In genomic region chr2:32587731-32588321, GRCm38 (mm10) we compare ENCODE assay signal across 8 mouse cellular contexts. TPM values are rescaled to one million over a fixed set of nuclear protein-coding genes. Genes with fewer than 3 reads are reported as not detected.
DNase-seq lines count a peak whose midpoint lies in the region; ATAC-seq and TF ChIP-seq lines count a peak whose summit lies in the region.

No protein-coding gene starts in this region.

- peak overlapping the region; percentile 92 for H3K27ac ChIP-seq in layer of hippocampus, adult 2 months
- H3K27ac ChIP-seq in forebrain, embryonic 10.5 days, result peak overlapping the region; percentile 83
- H3K27ac ChIP-seq in liver, embryonic 12.5 days, result peak overlapping the region; percentile 47; the same call in 1 of the 2 replicates

- ATAC-seq in liver, embryonic 12.5 days, result no peak; the same call in 1 of the 2 replicates
- no peak for ATAC-seq in erythroid progenitor cell, adult 5-6 weeks (replicated peaks; ENCODE audit: low FRiP score, poor library complexity, severe bottlenecking)

- intact Hi-C loops in left cerebral cortex, postnatal 4 days (cut with DNase I), result no loop called here

- peaks cover 31% of the 10 kb centered on the region for H3K27me3 ChIP-seq in forebrain, embryonic 10.5 days (ENCODE audit: poor library complexity, severe bottlenecking)
- 0 out of 2 replicates have a peak, but pooled peaks cover 6% of the 10 kb centered on the region for H3K27me3 ChIP-seq in liver, embryonic 12.5 days (replicated peaks)

- H3K36me3 ChIP-seq in forebrain, embryonic 10.5 days (replicated peaks), result no peaks in the 10 kb centered on the region
- H3K36me3 ChIP-seq in liver, embryonic 12.5 days, result peaks cover 12% of the 10 kb centered on the region

- no peak for DNase-seq in layer of hippocampus, adult 2 months (ENCODE audit: low spot score in 2 of 2)
- no peak for DNase-seq in layer of hippocampus, postnatal 10 days (ENCODE audit: low spot score in 2 of 2)
- no peak for DNase-seq in forebrain, embryonic 10.5 days (ENCODE audit: extremely low spot score, low spot score)
- peak; percentile 64 for DNase-seq in heart, postnatal 4 days
- peak; percentile 85 to 90 for DNase-seq in natural killer cell, adult 2 months (ENCODE audit: low spot score in 2 of 2)
- DNase-seq in left cerebral cortex, postnatal 4 days, result no peak

- peaks cover 50% of the 10 kb centered on the region for H3K4me1 ChIP-seq in forebrain, embryonic 10.5 days
- peaks cover 52% of the 10 kb centered on the region for H3K4me1 ChIP-seq in liver, embryonic 12.5 days

- peak overlapping the region; percentile 77 for H3K4me3 ChIP-seq in layer of hippocampus, adult 2 months
- peak overlapping the region; percentile 62 for H3K4me3 ChIP-seq in forebrain, embryonic 10.5 days
- H3K4me3 ChIP-seq in liver, embryonic 12.5 days, result peak overlapping the region; percentile 69

- H3K9ac ChIP-seq in liver, embryonic 12.5 days, result peak overlapping the region; percentile 76

- no peak for TF ChIP-seq CTCF in layer of hippocampus, adult 2 months (conservative IDR thresholded peaks at IDR 0.05)

- WGBS in forebrain, embryonic 10.5 days, result 55% methylated on average over 9 of the region's 9 CpGs
- 3% methylated on average over 9 of the region's 9 CpGs for WGBS in liver, embryonic 12.5 days (ENCODE audit: insufficient replicate concordance)

- peak overlapping the region; percentile 94 for H3K4me2 ChIP-seq in liver, embryonic 12.5 days

- H3K9me3 ChIP-seq in forebrain, embryonic 10.5 days, result no peaks in the 10 kb centered on the region
- H3K9me3 ChIP-seq in liver, embryonic 12.5 days (replicated peaks), result no peaks in the 10 kb centered on the region

RNA-seq across cellular contexts. Expression of gene St6galnac4, which starts 0.9 kb away (rescaled TPM):
- total RNA-seq in layer of hippocampus, adult 2 months (2021), result 10 to 100 TPM; 36.4 to 40.0 TPM
- 10 to 100 TPM; 41.9 to 47.1 TPM for total RNA-seq in layer of hippocampus, postnatal 10 days (2021)
- polyA plus RNA-seq in forebrain, embryonic 10.5 days (2016; fragmentation: Nextera tagmentation; extraction: Ambion mirVana), result 15.7 and 17.6 TPM in 2 replicates
- total RNA-seq in heart, postnatal 4 days (2021), result 10 to 100 TPM; 31.6 to 38.6 TPM
- polyA plus RNA-seq in liver, embryonic 12.5 days (2016; fragmentation: Nextera tagmentation; extraction: Ambion mirVana), result 17.5 and 18.9 TPM in 2 replicates
- 2.9 and 3.8 TPM in 2 replicates for total RNA-seq in erythroid progenitor cell, adult 5-6 weeks (2015; ENCODE audit: low replicate concordance)
- 2.3 and 2.4 TPM in 2 replicates for total RNA-seq in erythroid progenitor cell, adult 5-6 weeks (2017; ENCODE audit: low replicate concordance)
- 10 to 100 TPM; 35.7 to 38.4 TPM for total RNA-seq in left cerebral cortex, postnatal 4 days (2021)

RNA-seq across cellular contexts. Expression of gene St6galnac6, which starts 11.7 kb away (rescaled TPM):
- 100 to 1,000 TPM; 117 to 124 TPM for total RNA-seq in layer of hippocampus, adult 2 months (2021)
- 100 to 1,000 TPM in 1 of 2 experiments, 10 to 100 TPM in 1; 99.1 to 104 TPM for total RNA-seq in layer of hippocampus, postnatal 10 days (2021)
- polyA plus RNA-seq in forebrain, embryonic 10.5 days (2016; fragmentation: Nextera tagmentation; extraction: Ambion mirVana), result 13.3 and 13.8 TPM in 2 replicates
- total RNA-seq in heart, postnatal 4 days (2021), result 10 to 100 TPM; 77.5 to 82.7 TPM
- polyA plus RNA-seq in liver, embryonic 12.5 days (2016; fragmentation: Nextera tagmentation; extraction: Ambion mirVana), result 14.5 and 15.4 TPM in 2 replicates
- not detected in 2 replicates for total RNA-seq in erythroid progenitor cell, adult 5-6 weeks (2015; ENCODE audit: low replicate concordance)
- total RNA-seq in erythroid progenitor cell, adult 5-6 weeks (2017; ENCODE audit: low replicate concordance), result 0.64 and 3.9 TPM in 2 replicates
- total RNA-seq in left cerebral cortex, postnatal 4 days (2021), result 10 to 100 TPM; 78.8 to 91.8 TPM

RNA-seq across cellular contexts. Expression of gene 9430097D07Rik, which starts 12.3 kb away (rescaled TPM):
- under 1 TPM in 1 of 2 experiments, not detected in 1; 0.71 TPM for total RNA-seq in layer of hippocampus, adult 2 months (2021)
- under 1 TPM; 0.45 to 0.64 TPM for total RNA-seq in layer of hippocampus, postnatal 10 days (2021)
- polyA plus RNA-seq in forebrain, embryonic 10.5 days (2016; fragmentation: Nextera tagmentation; extraction: Ambion mirVana), result 0.19 and 0.30 TPM in 2 replicates
- total RNA-seq in heart, postnatal 4 days (2021), result not detected
- polyA plus RNA-seq in liver, embryonic 12.5 days (2016; fragmentation: Nextera tagmentation; extraction: Ambion mirVana), result not detected in 2 replicates
- not detected in 2 replicates for total RNA-seq in erythroid progenitor cell, adult 5-6 weeks (2015; ENCODE audit: low replicate concordance)
- 0.90 TPM in 1 of 2 replicates, not detected in the other for total RNA-seq in erythroid progenitor cell, adult 5-6 weeks (2017; ENCODE audit: low replicate concordance)
- total RNA-seq in left cerebral cortex, postnatal 4 days (2021), result under 1 TPM; 0.62 to 0.84 TPM

RNA-seq across cellular contexts. Expression of gene Pip5kl1, which starts 13.2 kb away (rescaled TPM):
- total RNA-seq in layer of hippocampus, adult 2 months (2021), result 1 to 10 TPM; 4.4 to 5.0 TPM
- 1 to 10 TPM; 6.4 to 7.1 TPM for total RNA-seq in layer of hippocampus, postnatal 10 days (2021)
- polyA plus RNA-seq in forebrain, embryonic 10.5 days (2016; fragmentation: Nextera tagmentation; extraction: Ambion mirVana), result 1.8 TPM in 2 replicates
- under 1 TPM in 1 of 2 experiments, not detected in 1; 0.26 TPM for total RNA-seq in heart, postnatal 4 days (2021)
- 0.13 TPM in 1 of 2 replicates, not detected in the other for polyA plus RNA-seq in liver, embryonic 12.5 days (2016; fragmentation: Nextera tagmentation; extraction: Ambion mirVana)
- not detected in 2 replicates for total RNA-seq in erythroid progenitor cell, adult 5-6 weeks (2015; ENCODE audit: low replicate concordance)
- not detected in 2 replicates for total RNA-seq in erythroid progenitor cell, adult 5-6 weeks (2017; ENCODE audit: low replicate concordance)
- 10 to 100 TPM in 1 of 2 experiments, 1 to 10 TPM in 1; 9.4 to 11.5 TPM for total RNA-seq in left cerebral cortex, postnatal 4 days (2021)

RNA-seq across cellular contexts. Expression of gene Dpm2, which starts 17.2 kb away (rescaled TPM):
- 10 to 100 TPM; 77.6 to 84.0 TPM for total RNA-seq in layer of hippocampus, adult 2 months (2021)
- total RNA-seq in layer of hippocampus, postnatal 10 days (2021), result 10 to 100 TPM; 69.6 to 88.4 TPM
- polyA plus RNA-seq in forebrain, embryonic 10.5 days (2016; fragmentation: Nextera tagmentation; extraction: Ambion mirVana), result 104 and 105 TPM in 2 replicates
- total RNA-seq in heart, postnatal 4 days (2021), result 10 to 100 TPM; 32.5 to 34.4 TPM
- polyA plus RNA-seq in liver, embryonic 12.5 days (2016; fragmentation: Nextera tagmentation; extraction: Ambion mirVana), result 69.5 and 73.8 TPM in 2 replicates
- 33.9 and 45.3 TPM in 2 replicates for total RNA-seq in erythroid progenitor cell, adult 5-6 weeks (2015; ENCODE audit: low replicate concordance)
- 11.8 and 21.1 TPM in 2 replicates for total RNA-seq in erythroid progenitor cell, adult 5-6 weeks (2017; ENCODE audit: low replicate concordance)
- 10 to 100 TPM; 74.3 to 76.8 TPM for total RNA-seq in left cerebral cortex, postnatal 4 days (2021)

Comparison
In these comparisons a context has a peak if more than half of its experiments do, and no peak if none do; other contexts are left out.
1. DNase-seq: peak in heart, postnatal 4 days (single experiment) and natural killer cell, adult 2 months (2 of 2); none in layer of hippocampus, adult 2 months (0 of 2), layer of hippocampus, postnatal 10 days (0 of 2), forebrain, embryonic 10.5 days (single experiment) and left cerebral cortex, postnatal 4 days (single experiment).
2. RNA of gene St6galnac4, which starts 0.9 kb away (total RNA-seq): 41.9 to 47.1 TPM in layer of hippocampus, postnatal 10 days, 36.4 to 40.0 TPM in layer of hippocampus, adult 2 months, 31.6 to 38.6 TPM in heart, postnatal 4 days and 35.7 to 38.4 TPM in left cerebral cortex, postnatal 4 days; 2.3 to 3.8 TPM in erythroid progenitor cell, adult 5-6 weeks; every median in the first group is over 4 times any median in the second.
3. RNA of gene St6galnac6, which starts 11.7 kb away (total RNA-seq): 117 to 124 TPM in layer of hippocampus, adult 2 months, 99.1 to 104 TPM in layer of hippocampus, postnatal 10 days, 78.8 to 91.8 TPM in left cerebral cortex, postnatal 4 days and 77.5 to 82.7 TPM in heart, postnatal 4 days; 0.64 to 3.9 TPM in erythroid progenitor cell, adult 5-6 weeks; every median in the first group is over 10 times any median in the second.
4. Peak in every context shown above with its lines, with median percentiles within 50 percentile points of each other: H3K27ac ChIP-seq and H3K4me3 ChIP-seq.